Mouse (Mus musculus) brain, embryonic 14.5 days (tissue): Measurements from ENCODE around the gene Rad51b.

Experiments
- CTCF ChIP-seq: fragments of 200-500 bp; IDR thresholded peaks from 2 replicates; pipeline ENCODE4 v1.5.1; 2012; ENCODE audit warnings: inconsistent platforms, mild to moderate bottlenecking, moderate library complexity, borderline replicate concordance; ENCODE audit not compliant: insufficient read depth, insufficient read length; ENCODE audit errors: extremely low read depth
- POLR2A ChIP-seq: fragments of 200-500 bp; IDR thresholded peaks from 2 replicates; pipeline ENCODE4 v1.6.1; 2012; ENCODE audit warnings: mild to moderate bottlenecking, inconsistent platforms, borderline replicate concordance; ENCODE audit not compliant: poor library complexity, insufficient read depth, insufficient read length, severe bottlenecking; ENCODE audit errors: extremely low read depth

DNA sequence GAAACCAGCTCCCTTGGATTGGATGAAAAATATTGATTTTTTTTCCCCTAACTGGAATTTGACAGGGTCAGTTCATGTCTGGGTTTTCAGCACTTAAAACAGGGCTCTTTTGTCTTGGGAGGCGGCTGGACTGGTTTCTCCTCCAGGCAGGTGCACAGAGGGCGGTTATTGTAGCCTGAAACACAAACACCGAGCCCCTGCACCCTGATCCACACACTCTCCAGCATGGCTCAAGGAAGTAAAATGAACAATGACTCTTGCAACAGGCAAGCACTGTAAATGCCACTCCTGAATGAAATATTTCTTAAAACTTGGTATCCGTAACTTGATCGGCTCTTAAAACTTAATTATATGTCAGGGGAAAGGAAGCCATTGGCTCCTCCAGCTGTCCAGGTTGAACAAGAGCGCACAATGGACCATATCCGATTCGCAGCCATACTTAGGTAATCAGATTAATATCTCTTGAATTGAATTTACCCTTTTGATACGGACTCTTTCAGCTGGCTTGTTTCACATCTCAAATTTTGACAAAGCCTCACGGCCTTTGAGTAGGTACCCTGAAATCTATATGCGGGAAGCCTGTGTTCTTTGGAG is 377.9 kb downstream of the Rad51b start:
- TF ChIP-seq CTCF, result no peak
- TF ChIP-seq POLR2A, result no peak
